Mouse (Mus musculus): ENCODE results near the gene Stx1a. TPM values are rescaled to one million over a fixed set of nuclear protein-coding genes. Genes with fewer than 3 reads are reported as not detected.
A peak's percentile ranks its signal among the peaks of the same experiment; 100 is the strongest.

Stx1a gene
- total RNA-seq (2014; rRNA removed) (165 and 175 TPM in 2 replicates), polyA plus RNA-seq (2015; fragmentation: Nextera tagmentation; extraction: Ambion mirVana) (190 and 202 TPM in 2 replicates)

DNA sequence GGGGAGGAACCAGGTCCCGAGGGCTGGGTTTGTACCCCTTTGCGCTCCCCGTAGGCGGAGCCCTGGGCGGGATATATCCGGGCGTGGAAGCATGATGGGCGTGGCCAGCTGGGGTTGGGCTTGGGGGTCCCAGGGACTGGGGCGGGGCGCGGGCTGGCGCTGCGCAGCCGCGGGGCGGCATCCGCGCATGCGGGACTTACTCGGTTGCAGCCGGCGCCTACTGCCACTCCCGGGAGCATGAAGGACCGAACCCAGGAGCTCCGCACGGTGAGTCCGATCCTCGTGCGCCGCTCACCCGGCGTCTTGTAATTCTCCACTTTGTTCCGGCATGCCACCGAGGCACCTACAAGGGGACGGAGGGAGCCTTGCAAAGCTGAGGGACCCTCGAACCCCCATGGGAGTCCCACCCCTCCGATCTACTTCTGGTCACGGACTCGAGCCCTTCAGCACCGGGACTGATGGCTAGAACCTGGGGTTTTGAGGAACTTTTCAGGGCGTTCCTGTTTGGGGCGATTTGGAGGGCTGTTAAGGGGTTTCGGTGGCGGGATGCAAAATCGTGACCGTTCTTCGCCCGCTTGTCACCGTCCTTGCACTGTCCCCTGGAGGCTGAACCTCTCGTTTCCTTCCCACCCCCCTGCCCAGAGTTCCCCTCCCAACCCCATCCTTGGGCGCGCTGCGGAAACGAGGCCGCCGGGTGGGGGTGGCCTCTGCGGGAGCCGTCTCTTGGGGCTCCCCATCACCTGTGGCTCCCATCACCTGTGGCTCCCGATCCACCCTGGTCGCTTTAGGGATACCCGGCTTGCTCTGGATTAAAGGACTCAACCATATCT is at the start of gene Stx1a:
Gene Stx1a (plus strand): TSS at position 139 of the 830 bp plus-strand sequence.
- Histone ChIP-seq H3K4me1 (ENCODE audit: insufficient read depth, low read length) (peaks cover 18% of the 10 kb centered on the region; the same call in 1 of the 2 replicates), H3K4me2 (ENCODE audit: low read depth, low read length, poor library complexity, severe bottlenecking) (peak within 1 kb of the TSS; percentile 93), H3K9ac (replicated peaks; ENCODE audit: low read length, poor library complexity, severe bottlenecking) (peak within 1 kb of the TSS; percentile 77), H3K36me3 (ENCODE audit: insufficient read depth, low read length) (no peaks in the 10 kb centered on the region), H3K27ac (ENCODE audit: low read depth, low read length) (0 out of 2 replicates have a peak within 1 kb of the TSS, but pooled peaks have one; percentile 47), H3K9me3 (ENCODE audit: low read length) (no peaks in the 10 kb centered on the region), H3K27me3 (ENCODE audit: insufficient read depth, low read length) (no peaks in the 10 kb centered on the region), H3K4me3 (ENCODE audit: low read depth, low read length) (peak within 1 kb of the TSS; percentile 70)
- DNase-seq (ENCODE audit: low spot score) (peak; percentile 90), ATAC-seq (ENCODE audit: low FRiP score) (peak; percentile 86)
- no peak for TF ChIP-seq CTCF (IDR thresholded peaks at IDR 0.05)
- under 1% methylated on average over 60 of the region's 61 CpGs for WGBS

- no peak overlapping the region for H3K4me3 ChIP-seq (ENCODE audit: low read depth, low read length)
- DNase-seq (ENCODE audit: low spot score) (no peak), ATAC-seq (ENCODE audit: low FRiP score) (no peak)
- 92% methylated on average over 7 of the region's 7 CpGs for WGBS
- no peaks in the 10 kb centered on the region for H3K9me3 ChIP-seq (ENCODE audit: low read length)
- no peak overlapping the region for H3K9ac ChIP-seq (replicated peaks; ENCODE audit: low read length, poor library complexity, severe bottlenecking)
- no peak overlapping the region for H3K27ac ChIP-seq (ENCODE audit: low read depth, low read length)
- no peak for TF ChIP-seq CTCF (IDR thresholded peaks at IDR 0.05)
- no peaks in the 10 kb centered on the region for H3K27me3 ChIP-seq (ENCODE audit: insufficient read depth, low read length)
- no peaks in the 10 kb centered on the region for H3K36me3 ChIP-seq (ENCODE audit: insufficient read depth, low read length)
- H3K4me2 ChIP-seq (ENCODE audit: low read depth, low read length, poor library complexity, severe bottlenecking), result no peak overlapping the region
- no peaks in the 10 kb centered on the region for H3K4me1 ChIP-seq (ENCODE audit: insufficient read depth, low read length)
Observed at GRCm38 (mm10) chr5:134973526-134973925, 49.8 kb upstream of the Stx1a start.

GRCm38 (mm10) chr5:134974294-134974693 is 49.0 kb upstream of the Stx1a start:
- no peaks in the 10 kb centered on the region for H3K36me3 ChIP-seq (ENCODE audit: insufficient read depth, low read length)
- H3K9me3 ChIP-seq (ENCODE audit: low read length), result no peaks in the 10 kb centered on the region
- no peaks in the 10 kb centered on the region for H3K27me3 ChIP-seq (ENCODE audit: insufficient read depth, low read length)
- H3K9ac ChIP-seq (replicated peaks; ENCODE audit: low read length, poor library complexity, severe bottlenecking), result no peak overlapping the region
- ATAC-seq (ENCODE audit: low FRiP score) (no peak), DNase-seq (ENCODE audit: low spot score) (no peak)
- H3K4me1 ChIP-seq (ENCODE audit: insufficient read depth, low read length), result no peaks in the 10 kb centered on the region
- H3K4me3 ChIP-seq (ENCODE audit: low read depth, low read length), result no peak overlapping the region
- no peak overlapping the region for H3K27ac ChIP-seq (ENCODE audit: low read depth, low read length)
- TF ChIP-seq CTCF (IDR thresholded peaks at IDR 0.05), result no peak
- 64% methylated on average over 7 of the region's 7 CpGs for WGBS
- H3K4me2 ChIP-seq (ENCODE audit: low read depth, low read length, poor library complexity, severe bottlenecking), result no peak overlapping the region

- ATAC-seq (ENCODE audit: low FRiP score), result no peak
- Histone ChIP-seq H3K27me3 (ENCODE audit: insufficient read depth, low read length) (no peaks in the 10 kb centered on the region), H3K4me2 (ENCODE audit: low read depth, low read length, poor library complexity, severe bottlenecking) (no peak overlapping the region), H3K9ac (replicated peaks; ENCODE audit: low read length, poor library complexity, severe bottlenecking) (no peak overlapping the region), H3K9me3 (ENCODE audit: low read length) (no peaks in the 10 kb centered on the region), H3K4me3 (ENCODE audit: low read depth, low read length) (no peak overlapping the region), H3K36me3 (ENCODE audit: insufficient read depth, low read length) (no peaks in the 10 kb centered on the region), H3K4me1 (ENCODE audit: insufficient read depth, low read length) (no peaks in the 10 kb centered on the region), H3K27ac (ENCODE audit: low read depth, low read length) (no peak overlapping the region)
- WGBS, result 43% methylated on average over 2 of the region's 2 CpGs
- no peak for TF ChIP-seq CTCF (IDR thresholded peaks at IDR 0.05)
- no peak for DNase-seq (ENCODE audit: low spot score)
Observed at GRCm38 (mm10) chr5:134974921-134975320, 48.4 kb upstream of the Stx1a start.

DNA sequence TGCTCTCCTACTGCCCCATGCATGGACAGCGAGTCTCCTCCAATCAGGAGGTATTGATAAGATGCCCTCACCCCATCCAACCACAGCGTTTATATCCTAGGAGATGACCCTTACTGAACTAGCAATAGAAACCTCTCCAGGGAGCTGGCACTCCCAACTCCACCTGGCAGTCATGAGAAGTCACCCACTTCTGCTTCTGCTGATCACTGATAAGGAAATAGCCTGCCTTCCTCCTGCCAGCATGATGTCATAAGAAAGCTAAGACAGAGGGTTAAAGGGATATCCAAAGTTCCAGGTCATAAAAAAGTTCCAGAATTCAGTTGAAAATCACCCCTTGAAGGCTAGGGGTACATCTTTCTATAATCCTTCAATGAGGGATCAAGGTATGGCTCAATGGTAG is 47.1 kb upstream of the Stx1a start:
- TF ChIP-seq CTCF (IDR thresholded peaks at IDR 0.05), result no peak
- H3K9me3 ChIP-seq (ENCODE audit: low read length), result no peaks in the 10 kb centered on the region
- no peak overlapping the region for H3K9ac ChIP-seq (replicated peaks; ENCODE audit: low read length, poor library complexity, severe bottlenecking)
- no peaks in the 10 kb centered on the region for H3K36me3 ChIP-seq (ENCODE audit: insufficient read depth, low read length)
- 96% methylated on average over 2 of the region's 2 CpGs for WGBS
- no peak overlapping the region for H3K4me2 ChIP-seq (ENCODE audit: low read depth, low read length, poor library complexity, severe bottlenecking)
- H3K27ac ChIP-seq (ENCODE audit: low read depth, low read length), result no peak overlapping the region
- no peaks in the 10 kb centered on the region for H3K27me3 ChIP-seq (ENCODE audit: insufficient read depth, low read length)
- ATAC-seq (ENCODE audit: low FRiP score) (no peak), DNase-seq (ENCODE audit: low spot score) (no peak)
- H3K4me3 ChIP-seq (ENCODE audit: low read depth, low read length), result no peak overlapping the region
- H3K4me1 ChIP-seq (ENCODE audit: insufficient read depth, low read length), result no peaks in the 10 kb centered on the region

GRCm38 (mm10) chr5:134976577-134977250 is 46.6 kb upstream of the Stx1a start:
- H3K9ac ChIP-seq (replicated peaks; ENCODE audit: low read length, poor library complexity, severe bottlenecking), result no peak overlapping the region
- H3K36me3 ChIP-seq (ENCODE audit: insufficient read depth, low read length), result no peaks in the 10 kb centered on the region
- no peaks in the 10 kb centered on the region for H3K9me3 ChIP-seq (ENCODE audit: low read length)
- H3K27ac ChIP-seq (ENCODE audit: low read depth, low read length), result no peak overlapping the region
- no peak overlapping the region for H3K4me2 ChIP-seq (ENCODE audit: low read depth, low read length, poor library complexity, severe bottlenecking)
- 84% methylated on average over 14 of the region's 14 CpGs for WGBS
- H3K4me3 ChIP-seq (ENCODE audit: low read depth, low read length), result no peak overlapping the region
- H3K4me1 ChIP-seq (ENCODE audit: insufficient read depth, low read length), result no peaks in the 10 kb centered on the region
- ATAC-seq (ENCODE audit: low FRiP score) (no peak), DNase-seq (ENCODE audit: low spot score) (no peak)
- no peak for TF ChIP-seq CTCF (IDR thresholded peaks at IDR 0.05)
- no peaks in the 10 kb centered on the region for H3K27me3 ChIP-seq (ENCODE audit: insufficient read depth, low read length)

Data from midbrain, postnatal 0 days (tissue).